Mouse (Mus musculus): ENCODE results near the gene Vmn1r74. TPM values are rescaled to one million over a fixed set of nuclear protein-coding genes. Genes with fewer than 3 reads are reported as not detected.
"Not testable (repeated sequence)": the region's sequence is repeated elsewhere in the genome, so short reads cannot be mapped to it uniquely, and the experiment has no call there.

Vmn1r74 gene
- not detected for total RNA-seq (2021)

GRCm38 (mm10) chr7:11833680-11834079, at the start of gene Vmn1r74:
Gene Vmn1r74, plus strand, starts transcription at chr7:11833980.
- intact Hi-C loops (cut with DNase I), result no loop called here
- DNase-seq, result no peak

GRCm38 (mm10) chr7:11813751-11814150, 20.0 kb upstream of the Vmn1r74 start:
- intact Hi-C loops (cut with DNase I), result no loop called here
- no peak for DNase-seq

- DNase-seq, result no peak
- intact Hi-C loops (cut with DNase I), result no loop called here
Measured at GRCm38 (mm10) chr7:11822166-11822565, 11.6 kb upstream of the Vmn1r74 start.

GRCm38 (mm10) chr7:11823246-11823645, 10.5 kb upstream of the Vmn1r74 start:
- DNase-seq; intact Hi-C loops (cut with DNase I): not testable (repeated sequence)

GRCm38 (mm10) chr7:11874330-11874729, 40.5 kb downstream of the Vmn1r74 start, which contains the start of gene Vmn1r75:
Gene Vmn1r75, plus strand, starts transcription at chr7:11874630.
- intact Hi-C loops (cut with DNase I), result no loop called here
- no peak for DNase-seq

Other genes with a start within 250 kb of the Vmn1r74 start
- not detected for gene Zscan4-ps3, start 224.7 kb upstream of the Vmn1r74 start, total RNA-seq (2021)
- gene Vmn1r72, start 153.8 kb upstream of the Vmn1r74 start, total RNA-seq (2021), result not detected
- not detected for gene Vmn1r73, start 103.7 kb upstream of the Vmn1r74 start, total RNA-seq (2021)
- gene Vmn1r75, start 40.6 kb downstream of the Vmn1r74 start, total RNA-seq (2021), result not detected
- not detected for gene Vmn1r76, start 104.2 kb downstream of the Vmn1r74 start, total RNA-seq (2021)
- not detected for gene Vmn1r77, start 202.8 kb downstream of the Vmn1r74 start, total RNA-seq (2021)